Mouse (Mus musculus) large intestine, adult 2 months (tissue): ENCODE measurements around the gene Fopnl. TPM values are rescaled to one million over a fixed set of nuclear protein-coding genes. Genes with fewer than 3 reads are reported as not detected.

Source experiments
- DNase-seq: peaks from one replicate; pipeline ENCODE4 v3.0.0-alpha.2; 2012; ENCODE audit warnings: low read depth, low spot score
- WGBS: fragments of 180-500 bp; shearing (Covaris S2); methylation state at CpG from one replicate; pipeline ENCODE4 v1.1.7; 2018; 5-methylcytosine and 5-hydroxymethylcytosine counted together
- polyA plus RNA-seq: library from polyadenylated mRNA; depleted of rRNA; stranded (reverse); fragments of >200 nt; gene quantifications from 2 replicates; pipeline ENCODE4 v1.2.3, GENCODE M21; 2012; rRNA removed

The Fopnl gene
- polyA plus RNA-seq, 1 experiment = 34.5 TPM

GRCm38 (mm10) chr16:14253586-14253985 lies 63.6 kb downstream of the Fopnl start:
- no peak for DNase-seq
- WGBS = 81% methylated on average over 3 of the region's 3 CpGs

GRCm38 (mm10) chr16:14252877-14253276 lies 64.3 kb downstream of the Fopnl start:
- WGBS = 56% methylated on average over 4 of the region's 4 CpGs
- DNase-seq = no peak

- WGBS = 53% methylated on average over 1 of the region's 1 CpGs
- no peak for DNase-seq
Observed at GRCm38 (mm10) chr16:14249913-14250312, 67.3 kb downstream of the Fopnl start.

Other genes with a start within 250 kb of the Fopnl start
- 24.7 and 29.1 TPM in 2 replicates for gene Nde1, start 154.1 kb downstream of the Fopnl start, polyA plus RNA-seq
- 8.3 and 14.3 TPM in 2 replicates for gene Marf1, start 154.1 kb downstream of the Fopnl start, polyA plus RNA-seq
- 60.5 and 127 TPM in 2 replicates for gene Myh11, start 26.0 kb downstream of the Fopnl start, polyA plus RNA-seq
- 4.9 and 10.2 TPM in 2 replicates for gene Abcc1, start 44.2 kb upstream of the Fopnl start, polyA plus RNA-seq
- not detected in 2 replicates for gene A630010A05Rik, start 244.9 kb upstream of the Fopnl start, polyA plus RNA-seq